ENCODE assay signal across 17 mouse cellular contexts in genomic region chr13:108110929-108111328, GRCm38 (mm10).
"Had no signal": no experiment of that assay in that cellular context is flagged by ENCODE, and none has a peak within 500 bp of the region (broad histone marks: within the 10 kb centered on the region; RNA-seq: fewer than 3 reads in every experiment).

No protein-coding gene starts in this region.

- DNase-seq: left cerebral cortex, postnatal 4 days; liver; liver, embryonic 13.5 days; liver, postnatal 0 days; lung, adult 18-20 months; lung, adult 2 months; lung, embryonic 14.5 days; lung, postnatal 10 days; lung, postnatal 14 days; lung, postnatal 36 days; lung, postnatal 4 days; midbrain, embryonic 14.5 days had no signal

- ATAC-seq: liver, embryonic 12.5 days; liver, postnatal 0 days; lung, postnatal 0 days; midbrain, embryonic 13.5 days; midbrain, embryonic 15.5 days; midbrain, embryonic 16.5 days had no signal
